Mouse (Mus musculus) left cerebral cortex, postnatal 36 days (tissue): Measurements from ENCODE around the gene Ice2. TPM values are rescaled to one million over a fixed set of nuclear protein-coding genes. Genes with fewer than 3 reads are reported as not detected.

Experiments
- microRNA-seq: library from miRNA; unstranded; fragments of <30 nt; microRNA quantifications from one replicate; pipeline ENCODE4 v1.2.0, GENCODE M21; 2022
- total RNA-seq, 2 experiments: library from RNA; stranded (reverse); gene quantifications; 2 replicates each; pipeline ENCODE4 v1.2.3; 2021

Gene Ice2
- total RNA-seq, 2 experiments from 2014 or later: 8.7 to 12.0 TPM

Small RNAs within 50 kb of the gene (microRNA-seq; reads per million reads assigned to microRNA genes)
- not detected for gene Mir3109

Other genes starting within 250 kb of the Ice2 start
- gene Anxa2, start 55.7 kb downstream of the Ice2 start, total RNA-seq: 10 to 100 TPM in 1 of 2 experiments, 1 to 10 TPM in 1; 9.5 to 14.3 TPM